Mouse (Mus musculus) olfactory bulb, adult 2 months (tissue): Measurements from ENCODE around the gene Defb29.

Experiments used
- CTCF ChIP-seq: fragments of 200-500 bp; IDR thresholded peaks from 2 replicates; pipeline ENCODE4 v1.5.1; 2012; ENCODE audit warnings: low read depth, mild to moderate bottlenecking, low read length, moderate library complexity; ENCODE audit not compliant: insufficient read depth
- POLR2A ChIP-seq: fragments of 200-500 bp; IDR thresholded peaks from 2 replicates; pipeline ENCODE4 v1.6.1; 2012; ENCODE audit warnings: mild to moderate bottlenecking, low read depth, low read length, moderate library complexity; ENCODE audit not compliant: insufficient read depth

DNA sequence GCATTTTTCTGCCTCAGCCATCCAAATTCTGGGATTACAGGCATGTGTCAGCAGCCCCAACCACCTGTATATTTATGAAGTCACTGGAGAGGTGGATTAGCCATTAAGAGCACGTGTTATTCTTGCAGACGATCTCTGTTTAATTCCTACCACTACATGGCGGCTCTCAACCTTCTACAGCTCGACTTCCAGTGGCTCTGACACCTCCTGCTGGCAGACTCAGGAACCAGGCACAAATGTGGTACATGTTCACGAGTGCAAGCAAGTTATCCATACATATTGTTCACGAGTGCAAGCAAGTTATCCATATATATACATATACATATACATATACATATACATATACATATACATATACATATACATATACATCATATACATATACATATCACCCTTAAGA, 46.7 kb downstream of the Defb29 start:
- TF ChIP-seq CTCF (no peak), POLR2A (no peak)
